Mouse (Mus musculus) layer of hippocampus, adult 2 months (tissue): ENCODE results near the gene Vapa. TPM values are rescaled to one million over a fixed set of nuclear protein-coding genes. Genes with fewer than 3 reads are reported as not detected.

Experiments
- DNase-seq, 2 experiments: peaks; one replicate each; pipeline ENCODE4 v3.0.0; 2022; ENCODE audit warnings: low spot score in 2 of 2
- H3K27ac ChIP-seq: fragments of 200-600 bp; 2 replicates; pipeline ENCODE4 v1.8.1; 2022
- H3K4me3 ChIP-seq: fragments of 200-600 bp; 2 replicates; pipeline ENCODE4 v1.8.1; 2022; ENCODE audit warnings: mild to moderate bottlenecking
- CTCF ChIP-seq: fragments of 200-600 bp; conservative IDR thresholded peaks from 2 replicates; pipeline ENCODE4 v1.8.1; 2022; ENCODE audit warnings: antibody characterized with exemption, mild to moderate bottlenecking, moderate library complexity
- total RNA-seq, 2 experiments: library from RNA; stranded (reverse); gene quantifications; 2 replicates each; pipeline ENCODE4 v1.2.3; 2021

Vapa gene
- total RNA-seq, 2 experiments from 2014 or later, result 131 to 137 TPM

- DNase-seq, result no peak
- no peak for TF ChIP-seq CTCF
- no peak overlapping the region for H3K4me3 ChIP-seq
- H3K27ac ChIP-seq, result no peak overlapping the region
Observed at GRCm38 (mm10) chr17:65574850-65575249, 38.5 kb downstream of the Vapa start.

- no peak overlapping the region for H3K4me3 ChIP-seq
- TF ChIP-seq CTCF, result no peak
- no peak for DNase-seq
- no peak overlapping the region for H3K27ac ChIP-seq
Observed at GRCm38 (mm10) chr17:65571866-65572265, 41.5 kb downstream of the Vapa start.

- DNase-seq, result no peak
- Histone ChIP-seq H3K4me3 (no peak overlapping the region), H3K27ac (no peak overlapping the region)
- no peak for TF ChIP-seq CTCF
Observed at GRCm38 (mm10) chr17:65571466-65571865, 41.9 kb downstream of the Vapa start.

GRCm38 (mm10) chr17:65564189-65564588, 49.2 kb downstream of the Vapa start:
- H3K4me3 ChIP-seq, result no peak overlapping the region
- no peak for TF ChIP-seq CTCF
- H3K27ac ChIP-seq, result no peak overlapping the region
- no peak for DNase-seq

GRCm38 (mm10) chr17:65563345-65563744, 50.0 kb downstream of the Vapa start:
- TF ChIP-seq CTCF, result no peak
- DNase-seq, result peak in 1 of 2 experiments; percentile 32
- H3K4me3 ChIP-seq, result no peak overlapping the region
- no peak overlapping the region for H3K27ac ChIP-seq

- TF ChIP-seq CTCF, result peak; percentile 92
- H3K27ac ChIP-seq, result no peak overlapping the region
- DNase-seq, result peak; percentile 56 to 82
- no peak overlapping the region for H3K4me3 ChIP-seq
Observed at GRCm38 (mm10) chr17:65562761-65563160, 50.6 kb downstream of the Vapa start.

GRCm38 (mm10) chr17:65561361-65562015, 51.9 kb downstream of the Vapa start:
- TF ChIP-seq CTCF, result no peak
- Histone ChIP-seq H3K27ac (no peak overlapping the region), H3K4me3 (no peak overlapping the region)
- DNase-seq, result peak in 1 of 2 experiments; percentile 35

GRCm38 (mm10) chr17:65559273-65559672, 54.1 kb downstream of the Vapa start:
- no peak overlapping the region for H3K4me3 ChIP-seq
- TF ChIP-seq CTCF, result peak; percentile 69
- H3K27ac ChIP-seq, result no peak overlapping the region
- DNase-seq, result no peak

GRCm38 (mm10) chr17:65558788-65559187, 54.6 kb downstream of the Vapa start:
- TF ChIP-seq CTCF, result no peak
- H3K27ac ChIP-seq, result no peak overlapping the region
- DNase-seq, result no peak

GRCm38 (mm10) chr17:65558217-65558616, 55.1 kb downstream of the Vapa start:
- peak in 1 of 2 experiments; percentile 59 for DNase-seq
- TF ChIP-seq CTCF, result peak; percentile 85
- Histone ChIP-seq H3K27ac (no peak overlapping the region), H3K4me3 (no peak overlapping the region)

More at GRCm38 (mm10) chr17:65558788-65559187, 54.6 kb downstream of the Vapa start:
- H3K4me3 ChIP-seq, result no peak overlapping the region

GRCm38 (mm10) chr17:65557212-65557611, 56.1 kb downstream of the Vapa start:
- TF ChIP-seq CTCF, result no peak
- DNase-seq, result no peak
- H3K4me3 ChIP-seq, result no peak overlapping the region

GRCm38 (mm10) chr17:65556798-65557197, 56.6 kb downstream of the Vapa start:
- H3K27ac ChIP-seq, result no peak overlapping the region
- TF ChIP-seq CTCF, result no peak
- no peak for DNase-seq
- no peak overlapping the region for H3K4me3 ChIP-seq

More at GRCm38 (mm10) chr17:65557212-65557611, 56.1 kb downstream of the Vapa start:
- no peak overlapping the region for H3K27ac ChIP-seq

- TF ChIP-seq CTCF, result no peak
- DNase-seq, result no peak
- Histone ChIP-seq H3K4me3 (no peak overlapping the region), H3K27ac (no peak overlapping the region)
Observed at GRCm38 (mm10) chr17:65552426-65552997, 60.8 kb downstream of the Vapa start.

- Histone ChIP-seq H3K27ac (no peak overlapping the region), H3K4me3 (no peak overlapping the region)
- no peak for DNase-seq
- no peak for TF ChIP-seq CTCF
Observed at GRCm38 (mm10) chr17:65550357-65550756, 63.0 kb downstream of the Vapa start.
